8 mouse cellular contexts compared by ENCODE assay signal in the genomic region with DNA sequence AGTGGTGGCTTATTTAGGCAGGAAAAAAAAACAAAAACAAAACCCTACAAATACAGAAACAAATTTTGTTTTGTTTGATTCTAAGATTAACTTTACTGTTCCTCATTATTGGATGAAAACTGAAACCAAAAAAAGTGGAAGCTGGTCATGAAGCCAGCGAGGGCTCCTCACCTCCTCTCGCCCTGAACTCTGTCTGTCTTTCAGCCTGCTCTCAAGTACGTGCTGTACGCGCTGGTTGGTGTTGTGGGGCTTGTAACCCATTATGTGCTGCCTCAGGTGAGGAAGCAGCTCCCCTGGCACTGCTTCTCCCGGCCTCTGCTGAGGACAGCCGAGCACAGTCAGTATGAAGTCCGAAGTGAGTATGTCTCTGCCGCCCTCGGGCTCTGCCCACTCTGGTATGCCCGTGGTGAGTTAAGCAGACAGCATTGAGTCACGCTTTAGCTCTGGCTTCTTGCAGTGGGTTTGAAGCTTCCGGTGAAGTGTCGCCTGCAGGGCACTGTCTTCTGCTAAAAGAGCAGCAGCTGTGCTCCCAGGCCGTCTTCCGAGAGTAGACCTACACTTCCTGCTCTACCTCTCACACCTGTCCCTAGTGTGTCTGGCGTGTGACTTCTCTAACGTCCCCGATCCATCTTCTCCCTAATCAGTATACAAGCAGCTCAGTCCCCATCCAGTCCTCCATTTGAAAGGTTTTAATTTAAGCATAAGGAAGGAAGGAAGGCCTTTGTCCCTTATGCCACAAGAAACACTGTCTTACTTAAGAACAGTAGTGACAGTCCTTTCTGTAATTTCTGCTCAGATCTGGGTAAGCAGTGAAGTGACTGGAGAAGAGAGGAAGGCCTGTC.
DNase-seq lines count a peak whose midpoint lies in the region; ATAC-seq and TF ChIP-seq lines count a peak whose summit lies in the region.

No protein-coding gene starts in this region.

- peaks cover 70 to 94% of the 10 kb centered on the region in 2 experiments for H3K36me3 ChIP-seq in CH12.LX (replicated peaks in 1 of 2; ENCODE audit: control insufficient read depth in 1 of 2, insufficient read depth in 1 of 2, low read length in 1 of 2)
- peaks cover 64% of the 10 kb centered on the region for H3K36me3 ChIP-seq in limb, embryonic 15.5 days
- H3K36me3 ChIP-seq in hindbrain, embryonic 11.5 days (ENCODE audit: control insufficient read depth, insufficient read depth, low read length) = no peaks in the 10 kb centered on the region

- H3K4me2 ChIP-seq in CH12.LX (ENCODE audit: insufficient read depth, low read depth, poor library complexity, severe bottlenecking) = peak overlapping the region; percentile 18; the same call in 1 of the 2 replicates
- no peak overlapping the region for H3K4me2 ChIP-seq in limb, embryonic 15.5 days
- no peak overlapping the region for H3K4me2 ChIP-seq in hindbrain, embryonic 11.5 days (replicated peaks; ENCODE audit: low read depth, low read length)

- TF ChIP-seq POLR2A in CH12.LX (IDR thresholded peaks at IDR 0.05; ENCODE audit: low read depth, low read length) = peak; percentile 18; the same call in 1 of the 2 replicates

- peak overlapping the region in 1 of 3 experiments; percentile 12 for H3K4me3 ChIP-seq in CH12.LX (replicated peaks in 1 of 3; ENCODE audit: low read depth in 2 of 3, low read length in 2 of 3, poor library complexity in 1 of 3)
- H3K4me3 ChIP-seq in limb, embryonic 15.5 days = no peak overlapping the region
- H3K4me3 ChIP-seq in hindbrain, embryonic 11.5 days (ENCODE audit: low read depth, low read length) = no peak overlapping the region

- H3K79me2 ChIP-seq in CH12.LX (replicated peaks; ENCODE audit: control insufficient read depth, extremely low read depth, insufficient read depth, poor library complexity, severe bottlenecking) = no peaks in the 10 kb centered on the region; the same call in 1 of the 2 replicates

- TF ChIP-seq RAD21 in CH12.LX (IDR thresholded peaks at IDR 0.05; ENCODE audit: low read depth, low read length) = no peak

- peak; percentile 38 for DNase-seq in layer of hippocampus, adult 9-11 months
- DNase-seq in layer of hippocampus, postnatal 36 days = no peak
- peak; percentile 24 for DNase-seq in CH12.LX (ENCODE audit: extremely low read depth)
- DNase-seq in spleen, postnatal 36 days (ENCODE audit: low spot score in 2 of 2) = peak; percentile 31 to 49
- no peak for DNase-seq in hindbrain, embryonic 11.5 days (ENCODE audit: low spot score)
- no peak for DNase-seq in gastrocnemius, adult 8-10 months (ENCODE audit: low spot score in 2 of 2)
- DNase-seq in kidney, postnatal 25 days = no peak

- H3K9ac ChIP-seq in CH12.LX (ENCODE audit: insufficient read depth, low read depth) = peak overlapping the region; percentile 15; the same call in 1 of the 2 replicates
- H3K9ac ChIP-seq in limb, embryonic 15.5 days = no peak overlapping the region
- no peak overlapping the region for H3K9ac ChIP-seq in hindbrain, embryonic 11.5 days (ENCODE audit: low read depth, low read length)

- no peak for TF ChIP-seq CTCF in CH12.LX (conservative IDR thresholded peaks at IDR 0.05 in 1 of 2, IDR thresholded peaks at IDR 0.05 in 1 of 2; ENCODE audit: low read depth in 2 of 2, low read length in 2 of 2)

- no peaks in the 10 kb centered on the region for H3K27me3 ChIP-seq in CH12.LX (replicated peaks)
- H3K27me3 ChIP-seq in limb, embryonic 15.5 days = no peaks in the 10 kb centered on the region
- no peaks in the 10 kb centered on the region for H3K27me3 ChIP-seq in hindbrain, embryonic 11.5 days (ENCODE audit: control insufficient read depth, insufficient read depth, low read length)

- peaks cover 14 to 23% of the 10 kb centered on the region in 2 experiments for H3K4me1 ChIP-seq in CH12.LX (ENCODE audit: control insufficient read depth in 1 of 2, insufficient read depth in 2 of 2)
- H3K4me1 ChIP-seq in limb, embryonic 15.5 days = peaks cover 5% of the 10 kb centered on the region; the same call in 1 of the 2 replicates
- no peaks in the 10 kb centered on the region for H3K4me1 ChIP-seq in hindbrain, embryonic 11.5 days (replicated peaks; ENCODE audit: control insufficient read depth, insufficient read depth, low read length)

- peak overlapping the region; percentile 95 for H3K27ac ChIP-seq in CH12.LX (ENCODE audit: insufficient read depth, low read depth)
- peak overlapping the region; percentile 54; the same call in 1 of the 2 replicates for H3K27ac ChIP-seq in limb, embryonic 15.5 days
- no peak overlapping the region for H3K27ac ChIP-seq in hindbrain, embryonic 11.5 days (ENCODE audit: low read depth, low read length)

- in situ Hi-C loops in CH12.LX (cut with MboI; ENCODE audit: low pct_ligation_motif_present, low pct_unique_long_range_greater_than_20kb, low sequenced_read_pairs) = loop anchor here (25.0 kb wide), 1 partner anchor 141 kb away; no protein-coding TSS in a partner anchor

- WGBS in limb, embryonic 15.5 days = 77% methylated on average over 19 of the region's 19 CpGs
- WGBS in hindbrain, embryonic 11.5 days = 91% methylated on average over 19 of the region's 19 CpGs

- dilution Hi-C loops in CH12.LX (cut with MboI; ENCODE audit: extremely low pct_ligation_motif_present, extremely low pct_unique_long_range_greater_than_20kb, low sequenced_read_pairs) = no loop called here

- no peak for ATAC-seq in limb, embryonic 15.5 days (ENCODE audit: insufficient number of reproducible peaks, low FRiP score, low TSS enrichment, low read depth)
- no peak for ATAC-seq in hindbrain, embryonic 11.5 days (ENCODE audit: low FRiP score)

- 0 out of 2 replicates have a peak, but pooled peaks have one; percentile 30 for TF ChIP-seq EP300 in CH12.LX (IDR thresholded peaks at IDR 0.05; ENCODE audit: low read length)

- no peaks in the 10 kb centered on the region for H3K9me3 ChIP-seq in CH12.LX (replicated peaks; ENCODE audit: low read length)
- H3K9me3 ChIP-seq in limb, embryonic 15.5 days = no peaks in the 10 kb centered on the region
- H3K9me3 ChIP-seq in hindbrain, embryonic 11.5 days (ENCODE audit: control insufficient read depth, low read length) = no peaks in the 10 kb centered on the region

TF ChIP-seq in CH12.LX, 34 proteins besides CTCF, POLR2A, EP300 and RAD21:
- TF ChIP-seq TBP (conservative IDR thresholded peaks at IDR 0.05; ENCODE audit: low read depth, low read length) = no peak
- TF ChIP-seq CHD1 (IDR thresholded peaks at IDR 0.05; ENCODE audit: low read depth, low read length) = 0 out of 2 replicates have a peak, but pooled peaks have one; percentile 68
- no peak; the same call in 1 of the 2 replicates for TF ChIP-seq JUND (conservative IDR thresholded peaks at IDR 0.05; ENCODE audit: low read depth, low read length)
- peak; percentile 64; the same call in 1 of the 2 replicates for TF ChIP-seq RCOR1 (conservative IDR thresholded peaks at IDR 0.05; ENCODE audit: low read depth, low read length)
- peak; percentile 78 for TF ChIP-seq BHLHE40 (IDR thresholded peaks at IDR 0.05; ENCODE audit: low read depth, low read length)
- no peak for TF ChIP-seq POLR2AphosphoS2 (IDR thresholded peaks at IDR 0.05; ENCODE audit: low read depth, low read length)
- TF ChIP-seq JUN (IDR thresholded peaks at IDR 0.05; ENCODE audit: insufficient read depth, low read depth, low read length) = 0 out of 2 replicates have a peak, but pooled peaks have one; percentile 2
- no peak for TF ChIP-seq SIN3A (IDR thresholded peaks at IDR 0.05; ENCODE audit: low read length)
- TF ChIP-seq HCFC1 (IDR thresholded peaks at IDR 0.05; ENCODE audit: low read depth, low read length) = 0 out of 2 replicates have a peak, but pooled peaks have one; percentile 20
- TF ChIP-seq NELFE (IDR thresholded peaks at IDR 0.05; ENCODE audit: low read depth, low read length) = peak; percentile 49; the same call in 1 of the 2 replicates
- TF ChIP-seq UBTF (IDR thresholded peaks at IDR 0.05; ENCODE audit: low read depth, low read length) = 0 out of 2 replicates have a peak, but pooled peaks have one; percentile 23
- TF ChIP-seq MEF2A (IDR thresholded peaks at IDR 0.05; ENCODE audit: borderline replicate concordance, low read depth, low read length) = no peak
- TF ChIP-seq MYC (IDR thresholded peaks at IDR 0.05; ENCODE audit: low read depth, low read length) = no peak
- TF ChIP-seq E2F4 (IDR thresholded peaks at IDR 0.05; ENCODE audit: insufficient replicate concordance, low read depth, low read length) = no peak
- no peak for TF ChIP-seq CHD2 (IDR thresholded peaks at IDR 0.05; ENCODE audit: low read length)
- TF ChIP-seq MAFK (IDR thresholded peaks at IDR 0.05; ENCODE audit: insufficient replicate concordance, low read length) = no peak; the same call in 1 of the 2 replicates
- TF ChIP-seq PAX5 (IDR thresholded peaks at IDR 0.05; ENCODE audit: low read length) = no peak
- TF ChIP-seq TCF12 (IDR thresholded peaks at IDR 0.05; ENCODE audit: low read depth, low read length) = peak; percentile 26; the same call in 1 of the 2 replicates
- TF ChIP-seq ELF1 (IDR thresholded peaks at IDR 0.05; ENCODE audit: low read depth, low read length) = no peak
- no peak for TF ChIP-seq SMC3 (IDR thresholded peaks at IDR 0.05; ENCODE audit: low read depth, low read length)
- no peak for TF ChIP-seq ZC3H11A (IDR thresholded peaks at IDR 0.05; ENCODE audit: low read depth, low read length)
- TF ChIP-seq MAZ (IDR thresholded peaks at IDR 0.05; ENCODE audit: low read depth, low read length) = no peak
- TF ChIP-seq KAT2A (IDR thresholded peaks at IDR 0.05; ENCODE audit: insufficient replicate concordance, low read length) = no peak
- TF ChIP-seq ZMIZ1 (IDR thresholded peaks at IDR 0.05; ENCODE audit: low read depth, low read length) = no peak
- TF ChIP-seq ZKSCAN1 (IDR thresholded peaks at IDR 0.05; ENCODE audit: borderline replicate concordance, low read depth, low read length) = no peak
- TF ChIP-seq ETS1 (conservative IDR thresholded peaks at IDR 0.05; ENCODE audit: low read depth, low read length) = no peak
- peak; percentile 42; the same call in 1 of the 2 replicates for TF ChIP-seq MAX (IDR thresholded peaks at IDR 0.05; ENCODE audit: low read length)
- TF ChIP-seq USF1 (IDR thresholded peaks at IDR 0.05; ENCODE audit: low read depth, low read length) = no peak
- no peak for TF ChIP-seq ZNF384 (IDR thresholded peaks at IDR 0.05; ENCODE audit: low read depth, low read length)
- no peak for TF ChIP-seq USF2 (conservative IDR thresholded peaks at IDR 0.05; ENCODE audit: low read depth, low read length)
- no peak for TF ChIP-seq NRF1 (IDR thresholded peaks at IDR 0.05; ENCODE audit: low read depth, low read length)
- no peak for TF ChIP-seq GABPA (IDR thresholded peaks at IDR 0.05; ENCODE audit: insufficient replicate concordance, low read depth, low read length)
- peak; percentile 51; the same call in 1 of the 2 replicates for TF ChIP-seq MXI1 (IDR thresholded peaks at IDR 0.05; ENCODE audit: low read depth, low read length)
- no peak; the same call in 1 of the 2 replicates for TF ChIP-seq IRF4 (IDR thresholded peaks at IDR 0.05; ENCODE audit: low read depth, low read length)

Comparison
In these comparisons a context has a peak if more than half of its experiments do, and no peak if none do; other contexts are left out.
1. DNase-seq: peak in layer of hippocampus, adult 9-11 months (single experiment), CH12.LX (single experiment) and spleen, postnatal 36 days (2 of 2); none in layer of hippocampus, postnatal 36 days (0 of 2), hindbrain, embryonic 11.5 days (single experiment), gastrocnemius, adult 8-10 months (0 of 2) and kidney, postnatal 25 days (0 of 2).